Mouse (Mus musculus): ENCODE results near the gene Spem1. TPM values are rescaled to one million over a fixed set of nuclear protein-coding genes. Genes with fewer than 3 reads are reported as not detected.

Spem1 gene
- polyA plus RNA-seq, 1 experiment from 2014 or later = not detected

GRCm38 (mm10) chr11:69793429-69793828 is 28.6 kb downstream of the Spem1 start:
- Histone ChIP-seq H3K4me3 (replicated peaks) (no peak overlapping the region), H3K9me3 (no peaks in the 10 kb centered on the region), H3K36me3 (no peaks in the 10 kb centered on the region), H3K4me1 (replicated peaks) (no peaks in the 10 kb centered on the region; the same call in 1 of the 2 replicates), H3K4me2 (replicated peaks) (no peak overlapping the region), H3K27me3 (replicated peaks) (no peaks in the 10 kb centered on the region), H3K9ac (no peak overlapping the region), H3K27ac (no peak overlapping the region)
- 69% methylated on average over 5 of the region's 5 CpGs for WGBS
- no peak for ATAC-seq

GRCm38 (mm10) chr11:69791420-69791819 is 30.6 kb downstream of the Spem1 start:
- WGBS = 73% methylated on average over 5 of the region's 5 CpGs
- Histone ChIP-seq H3K9me3 (no peaks in the 10 kb centered on the region), H3K36me3 (no peaks in the 10 kb centered on the region), H3K27me3 (replicated peaks) (no peaks in the 10 kb centered on the region), H3K4me2 (replicated peaks) (no peak overlapping the region), H3K4me1 (replicated peaks) (no peaks in the 10 kb centered on the region; the same call in 1 of the 2 replicates), H3K4me3 (replicated peaks) (no peak overlapping the region), H3K27ac (no peak overlapping the region), H3K9ac (no peak overlapping the region)
- ATAC-seq = no peak

- no peaks in the 10 kb centered on the region for H3K27me3 ChIP-seq (replicated peaks)
- H3K4me2 ChIP-seq (replicated peaks) = no peak overlapping the region
- ATAC-seq = no peak
- H3K4me1 ChIP-seq (replicated peaks) = no peaks in the 10 kb centered on the region; the same call in 1 of the 2 replicates
- 55% methylated on average over 5 of the region's 5 CpGs for WGBS
- no peak overlapping the region for H3K4me3 ChIP-seq (replicated peaks)
- H3K9me3 ChIP-seq = no peaks in the 10 kb centered on the region
- H3K27ac ChIP-seq = no peak overlapping the region
- no peaks in the 10 kb centered on the region for H3K36me3 ChIP-seq
- H3K9ac ChIP-seq = no peak overlapping the region
Observed at GRCm38 (mm10) chr11:69789431-69789830, 32.5 kb downstream of the Spem1 start.

- H3K36me3 ChIP-seq = no peaks in the 10 kb centered on the region
- H3K4me1 ChIP-seq (replicated peaks) = no peaks in the 10 kb centered on the region; the same call in 1 of the 2 replicates
- no peak overlapping the region for H3K27ac ChIP-seq
- H3K9me3 ChIP-seq = no peaks in the 10 kb centered on the region
- no peak for ATAC-seq
- 88% methylated on average over 5 of the region's 5 CpGs for WGBS
- H3K9ac ChIP-seq = no peak overlapping the region
- no peaks in the 10 kb centered on the region for H3K27me3 ChIP-seq (replicated peaks)
- no peak overlapping the region for H3K4me3 ChIP-seq (replicated peaks)
- H3K4me2 ChIP-seq (replicated peaks) = no peak overlapping the region
Observed at GRCm38 (mm10) chr11:69787306-69787705, 34.7 kb downstream of the Spem1 start.

- Histone ChIP-seq H3K9ac (no peak overlapping the region), H3K27ac (no peak overlapping the region; the same call in 1 of the 2 replicates), H3K4me1 (replicated peaks) (no peaks in the 10 kb centered on the region; the same call in 1 of the 2 replicates)
Observed at GRCm38 (mm10) chr11:69784793-69785272, 37.1 kb downstream of the Spem1 start.

GRCm38 (mm10) chr11:69781828-69782227 is 40.2 kb downstream of the Spem1 start:
- WGBS = 32% methylated on average over 4 of the region's 4 CpGs
- H3K4me1 ChIP-seq (replicated peaks) = no peaks in the 10 kb centered on the region; the same call in 1 of the 2 replicates
- ATAC-seq = no peak

More at GRCm38 (mm10) chr11:69784793-69785272, 37.1 kb downstream of the Spem1 start:
- Histone ChIP-seq H3K36me3 (no peaks in the 10 kb centered on the region), H3K4me2 (replicated peaks) (peak overlapping the region; percentile 52), H3K9me3 (no peaks in the 10 kb centered on the region), H3K27me3 (replicated peaks) (no peaks in the 10 kb centered on the region), H3K4me3 (replicated peaks) (peak overlapping the region; percentile 11; the same call in 1 of the 2 replicates)
- ATAC-seq = peak; percentile 89
- 31% methylated on average over 15 of the region's 15 CpGs for WGBS

GRCm38 (mm10) chr11:69778985-69779384 is 43.0 kb downstream of the Spem1 start:
- H3K27me3 ChIP-seq (replicated peaks) = no peaks in the 10 kb centered on the region
- no peak overlapping the region for H3K9ac ChIP-seq
- no peak overlapping the region for H3K4me2 ChIP-seq (replicated peaks)
- H3K4me1 ChIP-seq (replicated peaks) = no peaks in the 10 kb centered on the region
- no peak for ATAC-seq
- H3K36me3 ChIP-seq = no peaks in the 10 kb centered on the region
- WGBS = 50% methylated on average over 7 of the region's 7 CpGs
- no peak overlapping the region for H3K4me3 ChIP-seq (replicated peaks)
- no peaks in the 10 kb centered on the region for H3K9me3 ChIP-seq
- H3K27ac ChIP-seq = no peak overlapping the region

More at GRCm38 (mm10) chr11:69781828-69782227, 40.2 kb downstream of the Spem1 start:
- Histone ChIP-seq H3K4me3 (replicated peaks) (no peak overlapping the region), H3K27me3 (replicated peaks) (no peaks in the 10 kb centered on the region), H3K9ac (no peak overlapping the region), H3K4me2 (replicated peaks) (no peak overlapping the region), H3K36me3 (no peaks in the 10 kb centered on the region), H3K27ac (no peak overlapping the region), H3K9me3 (no peaks in the 10 kb centered on the region)

GRCm38 (mm10) chr11:69778258-69778982 is 43.6 kb downstream of the Spem1 start:
- Histone ChIP-seq H3K4me1 (replicated peaks) (no peaks in the 10 kb centered on the region), H3K27me3 (replicated peaks) (no peaks in the 10 kb centered on the region), H3K4me2 (replicated peaks) (no peak overlapping the region), H3K9ac (no peak overlapping the region), H3K9me3 (no peaks in the 10 kb centered on the region), H3K36me3 (no peaks in the 10 kb centered on the region), H3K27ac (no peak overlapping the region), H3K4me3 (replicated peaks) (no peak overlapping the region)
- WGBS = 70% methylated on average over 23 of the region's 23 CpGs
- no peak for ATAC-seq

- ATAC-seq = no peak
- WGBS = 68% methylated on average over 26 of the region's 26 CpGs
- Histone ChIP-seq H3K9ac (no peak overlapping the region), H3K27me3 (replicated peaks) (no peaks in the 10 kb centered on the region), H3K36me3 (no peaks in the 10 kb centered on the region), H3K4me2 (replicated peaks) (no peak overlapping the region), H3K4me1 (replicated peaks) (no peaks in the 10 kb centered on the region), H3K27ac (no peak overlapping the region), H3K9me3 (no peaks in the 10 kb centered on the region), H3K4me3 (replicated peaks) (no peak overlapping the region)
Observed at GRCm38 (mm10) chr11:69777504-69778257, 44.3 kb downstream of the Spem1 start.

- ATAC-seq = no peak
- Histone ChIP-seq H3K27me3 (replicated peaks) (no peaks in the 10 kb centered on the region), H3K9me3 (no peaks in the 10 kb centered on the region), H3K27ac (no peak overlapping the region), H3K36me3 (no peaks in the 10 kb centered on the region), H3K4me2 (replicated peaks) (no peak overlapping the region), H3K9ac (no peak overlapping the region), H3K4me3 (replicated peaks) (no peak overlapping the region), H3K4me1 (replicated peaks) (no peaks in the 10 kb centered on the region)
- 80% methylated on average over 20 of the region's 20 CpGs for WGBS
Observed at GRCm38 (mm10) chr11:69776488-69776887, 45.5 kb downstream of the Spem1 start.

GRCm38 (mm10) chr11:69775716-69776115 is 46.3 kb downstream of the Spem1 start:
- H3K4me3 ChIP-seq (replicated peaks) = no peak overlapping the region
- WGBS = 68% methylated on average over 10 of the region's 10 CpGs
- H3K4me1 ChIP-seq (replicated peaks) = no peaks in the 10 kb centered on the region
- H3K9me3 ChIP-seq = no peaks in the 10 kb centered on the region
- no peaks in the 10 kb centered on the region for H3K36me3 ChIP-seq
- no peak overlapping the region for H3K9ac ChIP-seq
- ATAC-seq = no peak
- H3K27ac ChIP-seq = no peak overlapping the region
- no peak overlapping the region for H3K4me2 ChIP-seq (replicated peaks)
- H3K27me3 ChIP-seq (replicated peaks) = no peaks in the 10 kb centered on the region

- no peak for ATAC-seq
- Histone ChIP-seq H3K9ac (no peak overlapping the region), H3K4me2 (replicated peaks) (no peak overlapping the region), H3K4me1 (replicated peaks) (no peaks in the 10 kb centered on the region), H3K9me3 (no peaks in the 10 kb centered on the region), H3K4me3 (replicated peaks) (no peak overlapping the region), H3K36me3 (no peaks in the 10 kb centered on the region), H3K27ac (no peak overlapping the region), H3K27me3 (replicated peaks) (no peaks in the 10 kb centered on the region)
- 65% methylated on average over 5 of the region's 5 CpGs for WGBS
Observed at GRCm38 (mm10) chr11:69774961-69775360, 47.0 kb downstream of the Spem1 start.
